Mouse (Mus musculus) retina, adult 2 months (tissue): ENCODE measurements around the gene Kdm2a.
"Not testable (repeated sequence)": the region's sequence is repeated elsewhere in the genome, so short reads cannot be mapped to it uniquely, and the experiment has no call there.

Source experiments
- DNase-seq: peaks from one replicate; pipeline ENCODE4 v3.0.0-alpha.2; 2012; ENCODE audit warnings: low read depth, low spot score

Gene Kdm2a

DNA sequence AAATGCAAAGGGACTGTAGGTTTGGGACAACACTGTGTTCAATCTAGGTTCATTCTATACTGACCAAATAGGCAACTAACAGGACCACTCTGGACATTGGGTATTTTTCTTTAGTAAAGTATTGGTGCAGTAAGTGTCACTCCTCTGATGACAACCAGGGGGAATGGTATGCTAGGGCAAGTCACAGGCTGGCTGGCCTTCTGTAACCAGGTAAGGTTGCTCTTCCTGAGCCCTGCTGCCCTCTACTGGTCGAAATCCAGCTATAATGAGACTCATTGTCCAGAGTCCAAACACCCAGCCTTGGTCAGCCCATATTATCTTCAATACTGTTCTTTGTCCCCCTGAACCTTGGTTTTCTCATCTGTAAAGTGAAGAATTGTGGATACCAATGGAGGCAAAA is 19.1 kb upstream of the Kdm2a start:
- peak; percentile 61 for DNase-seq

DNA sequence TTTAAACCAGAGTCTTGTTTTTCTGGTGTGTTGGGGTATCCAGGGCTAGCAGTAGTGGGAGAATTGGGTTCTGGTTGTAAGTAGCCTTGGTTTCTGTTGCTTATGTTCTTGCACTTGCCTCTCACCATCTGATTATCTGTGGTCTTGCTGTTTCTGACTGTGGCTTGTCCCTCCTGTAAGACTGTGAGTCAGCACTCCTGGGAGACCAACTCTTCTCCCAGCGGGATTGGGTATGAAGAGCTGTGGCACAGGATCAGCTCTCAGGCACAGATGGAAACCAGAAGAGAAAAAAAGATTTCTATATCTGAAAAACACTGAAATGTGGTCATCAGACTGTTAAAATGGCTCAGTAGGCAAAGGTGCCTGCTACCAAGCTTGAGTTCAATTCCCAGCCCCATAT is 16.5 kb upstream of the Kdm2a start:
- no peak for DNase-seq

- DNase-seq = no peak
Observed at GRCm38 (mm10) chr19:4409062-4409461, 11.0 kb upstream of the Kdm2a start.

- DNase-seq = no peak
Observed at GRCm38 (mm10) chr19:4404840-4405239, 6.8 kb upstream of the Kdm2a start.

GRCm38 (mm10) chr19:4398959-4399358 is 874 bp upstream of the Kdm2a start:
- no peak for DNase-seq

- DNase-seq = no peak
Observed at GRCm38 (mm10) chr19:4398630-4398948, 504 bp upstream of the Kdm2a start.

DNA sequence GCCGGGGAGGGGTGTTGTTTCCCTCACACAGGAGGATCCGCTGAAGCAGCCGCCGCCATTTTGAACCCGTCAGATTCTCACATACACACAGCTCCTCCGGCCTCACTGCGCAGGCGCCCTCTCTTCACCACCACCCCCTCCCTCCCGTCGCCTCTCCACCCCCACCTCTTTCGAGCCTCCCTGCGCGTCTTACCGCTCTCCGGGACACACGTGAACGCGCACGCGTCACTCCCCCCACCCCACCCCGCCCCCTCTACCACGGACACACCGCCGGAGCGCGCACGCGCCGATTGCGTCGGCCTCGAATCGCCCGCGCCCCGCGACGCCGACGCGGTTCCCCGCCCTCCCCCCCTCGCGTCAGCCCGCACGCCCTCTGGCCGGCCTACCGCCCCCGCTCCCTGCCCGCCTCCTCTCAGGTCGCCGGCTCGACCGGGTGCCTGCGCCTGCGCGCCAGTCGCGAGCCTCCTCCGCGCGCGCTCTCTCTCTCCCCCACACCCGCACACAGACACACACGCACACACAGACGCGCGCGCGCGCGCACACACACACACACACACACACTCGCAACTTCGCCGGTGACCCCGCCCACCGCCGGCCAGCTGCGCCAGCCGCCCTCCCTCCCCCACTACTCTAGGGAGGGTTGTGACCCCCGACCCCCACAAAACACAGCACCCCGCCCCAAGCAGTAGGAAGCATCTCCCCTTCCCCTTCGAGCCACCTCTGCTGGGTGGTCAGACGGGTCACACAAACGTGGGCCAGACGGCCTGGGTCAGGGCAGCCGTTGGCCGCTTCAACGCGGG is 887 bp downstream of the Kdm2a start:
- DNase-seq = peak; percentile 97

DNA sequence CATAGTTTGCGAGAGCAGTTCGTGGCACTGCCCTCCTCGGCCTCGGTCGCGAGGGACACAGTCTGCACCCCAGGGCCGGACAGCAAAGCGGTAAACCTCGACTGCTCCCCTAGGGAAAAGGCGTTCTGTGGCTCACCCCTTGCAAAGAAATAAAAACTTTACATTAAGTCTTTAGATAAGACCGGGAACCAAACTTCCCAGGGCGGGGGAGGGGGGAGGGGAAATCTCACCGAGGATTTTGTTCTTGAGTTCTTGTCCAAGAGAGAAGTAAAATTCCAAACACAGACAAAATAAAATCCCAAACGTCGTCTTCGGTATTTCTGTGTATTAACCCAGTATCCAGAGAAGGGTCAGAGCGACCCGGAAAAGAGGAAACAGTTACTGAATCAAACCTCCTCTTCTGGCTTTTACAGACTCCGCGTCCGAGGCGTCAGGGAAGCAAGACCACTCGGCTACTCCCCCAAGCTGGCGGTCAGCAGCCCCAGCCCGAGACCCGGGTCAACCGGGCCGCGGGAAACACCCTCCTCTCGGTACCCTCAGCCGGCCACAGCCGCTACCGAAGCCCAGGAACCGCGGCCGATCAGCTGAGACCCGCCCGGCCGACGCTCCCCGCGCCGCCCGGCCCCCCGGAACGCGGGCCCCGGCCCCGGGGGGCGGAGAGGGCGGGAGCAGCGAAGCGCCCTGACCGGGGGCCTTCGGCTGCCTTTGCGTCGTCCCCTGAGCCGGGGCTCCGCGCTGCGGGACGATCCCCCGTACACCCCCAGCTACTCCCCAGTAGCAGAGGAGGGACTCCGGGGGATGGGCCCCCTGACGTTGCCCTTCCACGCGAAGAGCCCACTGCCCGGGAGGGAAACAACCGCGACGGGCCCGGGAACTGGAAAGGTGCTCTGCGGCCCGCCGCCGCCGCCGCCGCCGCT is 1.7 kb downstream of the Kdm2a start:
- DNase-seq = no peak

- DNase-seq = no peak
Observed at GRCm38 (mm10) chr19:4387276-4387675, 10.8 kb downstream of the Kdm2a start.

- DNase-seq = no peak
Observed at GRCm38 (mm10) chr19:4385026-4385425, 13.1 kb downstream of the Kdm2a start.

GRCm38 (mm10) chr19:4384322-4384721 is 13.8 kb downstream of the Kdm2a start:
- no peak for DNase-seq

DNA sequence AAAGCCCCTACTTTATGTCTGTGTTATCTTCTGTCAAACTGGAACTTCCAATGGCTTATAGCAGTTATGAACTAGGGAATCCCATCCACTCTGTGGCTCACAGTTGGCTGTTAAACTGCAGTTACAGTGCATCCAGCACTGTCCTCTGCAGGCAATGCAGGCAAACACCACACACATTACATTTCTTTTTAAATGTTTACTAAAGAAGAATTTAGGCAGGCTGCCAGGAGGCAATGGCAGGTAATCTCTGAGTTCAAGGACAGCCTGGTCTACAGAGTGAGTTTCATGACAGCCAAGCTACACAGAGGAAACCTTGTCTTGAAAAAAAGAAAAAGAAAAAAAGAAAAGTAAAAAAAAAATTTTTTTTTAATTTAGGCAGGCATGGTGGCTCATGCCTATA is 14.8 kb downstream of the Kdm2a start:
- no peak for DNase-seq

DNA sequence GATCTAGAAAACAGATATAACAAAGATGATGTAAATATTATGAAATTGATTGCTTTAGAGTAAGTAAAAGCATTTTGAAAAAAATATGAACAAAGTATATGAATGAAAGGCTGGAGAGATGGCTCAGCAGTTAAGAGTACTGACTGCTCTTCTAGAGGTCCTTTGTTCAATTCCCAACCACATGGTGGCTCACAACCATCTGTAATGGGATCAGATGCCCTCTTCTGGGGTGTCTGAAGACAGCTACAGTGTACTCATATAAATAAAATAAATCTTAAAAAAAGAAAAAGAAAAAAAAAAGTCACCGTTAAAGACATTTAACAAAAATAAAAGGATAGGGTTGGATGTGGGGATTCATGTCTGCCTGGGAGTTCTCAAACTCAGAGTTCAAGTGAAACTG is 15.8 kb downstream of the Kdm2a start:
- DNase-seq = not testable (repeated sequence)

GRCm38 (mm10) chr19:4370656-4371055 is 27.4 kb downstream of the Kdm2a start:
- no peak for DNase-seq

- DNase-seq = no peak
Observed at GRCm38 (mm10) chr19:4370254-4370653, 27.8 kb downstream of the Kdm2a start.

DNA sequence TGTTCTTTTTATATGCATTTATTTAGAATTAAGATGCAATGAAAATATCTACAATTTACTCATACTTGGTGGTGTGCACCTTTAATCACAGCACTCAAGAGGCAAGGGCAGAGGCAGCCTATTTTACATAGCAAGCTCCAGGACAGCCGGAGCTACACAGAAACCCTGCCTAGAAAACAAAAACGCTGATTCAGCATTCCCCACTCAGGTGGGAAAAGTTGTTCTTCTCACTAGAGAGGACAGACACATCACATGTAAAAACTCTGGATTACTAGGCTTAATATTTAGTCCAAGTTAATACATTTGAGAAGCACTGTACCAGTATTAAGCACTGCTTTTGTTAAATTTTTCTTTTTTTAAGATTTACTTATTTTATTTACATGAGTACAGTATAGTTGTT is 48.6 kb downstream of the Kdm2a start:
- DNase-seq = no peak

GRCm38 (mm10) chr19:4346479-4346878 is 51.6 kb downstream of the Kdm2a start:
- no peak for DNase-seq

DNA sequence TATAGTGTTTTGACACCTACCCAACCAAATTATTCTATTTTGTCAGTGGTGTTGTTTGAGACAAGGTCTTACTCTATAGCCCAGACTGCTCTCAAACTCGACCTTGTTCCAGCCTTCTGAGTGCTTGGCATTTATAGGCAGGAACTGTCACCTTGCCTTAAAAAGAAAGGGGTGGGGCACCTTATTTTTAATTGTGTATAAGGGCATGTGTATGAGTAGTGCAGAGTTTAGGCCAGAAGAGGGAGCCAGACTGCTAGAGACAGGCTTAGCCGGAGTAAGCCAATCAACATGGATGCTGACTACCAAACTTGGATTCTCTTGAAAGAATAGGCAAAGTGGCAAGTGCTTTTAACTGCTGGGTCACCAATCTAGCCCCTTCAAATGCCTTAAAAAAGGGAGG is 59.9 kb downstream of the Kdm2a start:
- peak; percentile 46 for DNase-seq

DNA sequence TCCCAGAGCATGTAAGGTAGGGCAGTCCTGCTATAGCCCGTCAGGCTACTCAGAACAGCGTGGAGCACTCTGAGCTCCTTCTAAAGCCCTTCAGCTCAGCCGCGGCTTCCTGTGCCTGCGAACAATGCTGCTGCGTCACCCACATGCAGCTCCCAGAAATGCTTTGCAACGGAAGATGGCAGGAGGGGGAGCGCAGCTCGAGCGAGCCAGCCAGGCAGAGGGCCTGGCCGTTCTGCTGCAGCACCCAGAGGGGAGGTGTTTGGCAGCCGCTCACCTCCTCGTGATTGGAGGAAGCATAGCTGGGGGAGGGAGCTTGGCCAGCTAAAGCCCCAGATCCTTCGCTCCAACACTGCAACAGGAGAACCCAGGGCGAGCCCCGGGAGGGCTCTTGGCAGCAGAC is 64.3 kb downstream of the Kdm2a start:
- peak; percentile 64 for DNase-seq

DNA sequence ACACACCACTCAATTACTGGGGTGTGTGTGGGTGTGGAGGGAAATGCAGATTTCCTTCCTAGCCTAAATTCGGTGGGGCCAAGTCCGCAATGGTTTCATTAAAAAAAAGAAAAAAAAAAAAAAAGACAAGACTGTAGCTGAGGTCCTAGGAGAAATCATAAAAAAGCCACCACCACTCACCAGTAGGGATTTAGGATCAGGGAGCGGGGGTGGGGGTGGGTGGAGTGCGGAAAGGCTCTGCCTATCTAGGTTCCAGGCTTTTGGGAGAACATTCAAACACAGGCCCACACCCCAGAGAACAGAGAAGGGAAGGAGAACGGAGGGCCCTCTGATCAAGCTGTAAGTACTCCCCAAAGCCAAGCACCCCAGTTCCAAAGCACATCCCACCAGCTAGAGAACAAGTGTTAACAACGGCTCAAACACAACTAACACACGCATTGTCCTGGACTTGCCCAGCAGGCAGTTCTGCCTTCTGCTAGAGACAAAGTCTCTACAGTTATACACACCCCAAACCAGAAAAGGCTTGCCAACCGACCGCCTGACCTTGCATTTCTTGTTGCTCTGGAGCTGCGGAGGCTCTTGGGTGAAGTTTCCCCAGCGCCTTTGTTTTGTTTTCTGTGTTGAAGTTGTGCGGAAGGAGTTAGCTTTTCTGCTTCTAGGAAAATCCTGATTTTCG is 64.8 kb downstream of the Kdm2a start:
- no peak for DNase-seq

DNA sequence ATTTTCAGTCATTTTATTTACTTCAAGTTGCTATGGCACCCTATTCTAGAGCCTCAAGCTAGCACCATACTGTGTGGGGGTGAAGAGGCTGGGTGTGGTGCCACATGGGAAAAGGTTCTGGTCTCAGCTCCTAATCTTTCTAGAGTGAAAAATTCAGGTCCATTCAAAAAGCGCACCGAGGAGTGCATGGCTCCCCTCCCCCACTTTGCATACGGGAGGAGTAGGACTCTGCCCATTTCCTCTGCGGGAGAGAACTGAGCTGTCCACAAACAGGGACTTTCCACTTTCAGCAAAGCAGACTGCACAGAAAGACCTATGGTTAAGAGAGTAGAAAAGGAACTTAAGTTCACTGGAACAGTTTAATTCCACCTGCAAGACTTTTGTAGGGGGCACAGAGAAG is 65.4 kb downstream of the Kdm2a start:
- DNase-seq = no peak

- no peak for DNase-seq
Observed at GRCm38 (mm10) chr19:4331273-4331672, 66.8 kb downstream of the Kdm2a start.
